Mouse (Mus musculus) colon, adult 2 months (tissue): ENCODE data around the gene Gucy2c. TPM values are rescaled to one million over a fixed set of nuclear protein-coding genes. Genes with fewer than 3 reads are reported as not detected.

Experiments
- polyA plus RNA-seq: library from polyadenylated mRNA; depleted of rRNA; stranded (reverse); fragments of >200 nt; gene quantifications from 2 replicates; pipeline ENCODE4 v1.2.3, GENCODE M21; 2012; rRNA removed

Gene Gucy2c
- polyA plus RNA-seq: 61.8 and 69.0 TPM in 2 replicates

DNA sequence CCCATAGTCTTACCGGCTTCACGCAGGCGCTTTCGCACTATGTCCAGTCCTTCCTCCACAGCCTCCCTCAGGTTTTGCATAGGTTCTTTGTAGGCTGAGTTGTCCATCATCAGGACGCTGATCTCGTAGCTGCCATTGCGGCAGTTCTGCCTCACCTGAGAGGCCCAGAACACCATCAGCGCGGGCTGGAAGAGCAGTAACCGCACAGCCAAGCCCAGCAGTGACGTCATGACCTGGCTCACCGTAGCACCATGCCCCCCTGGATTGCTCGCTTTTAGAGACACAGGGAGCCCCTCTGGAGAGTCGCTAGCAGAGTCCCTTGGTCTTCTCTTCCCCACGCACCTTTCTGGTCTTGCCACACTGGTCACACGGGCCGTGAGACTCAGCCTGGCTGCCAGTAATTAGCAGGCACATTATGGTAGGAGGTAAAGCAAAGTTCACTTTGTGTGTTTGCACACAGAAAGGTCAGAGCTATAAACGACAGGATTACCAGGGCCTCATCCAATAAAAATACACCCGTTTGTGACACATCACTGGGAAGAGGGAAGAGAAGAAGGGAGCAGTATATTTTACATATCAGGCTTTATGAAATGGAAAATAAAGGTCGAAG lies at the start of gene Gucy2c:
TSS of gene Gucy2c (minus strand) at position 389 of the 610 bp plus-strand sequence.

DNA sequence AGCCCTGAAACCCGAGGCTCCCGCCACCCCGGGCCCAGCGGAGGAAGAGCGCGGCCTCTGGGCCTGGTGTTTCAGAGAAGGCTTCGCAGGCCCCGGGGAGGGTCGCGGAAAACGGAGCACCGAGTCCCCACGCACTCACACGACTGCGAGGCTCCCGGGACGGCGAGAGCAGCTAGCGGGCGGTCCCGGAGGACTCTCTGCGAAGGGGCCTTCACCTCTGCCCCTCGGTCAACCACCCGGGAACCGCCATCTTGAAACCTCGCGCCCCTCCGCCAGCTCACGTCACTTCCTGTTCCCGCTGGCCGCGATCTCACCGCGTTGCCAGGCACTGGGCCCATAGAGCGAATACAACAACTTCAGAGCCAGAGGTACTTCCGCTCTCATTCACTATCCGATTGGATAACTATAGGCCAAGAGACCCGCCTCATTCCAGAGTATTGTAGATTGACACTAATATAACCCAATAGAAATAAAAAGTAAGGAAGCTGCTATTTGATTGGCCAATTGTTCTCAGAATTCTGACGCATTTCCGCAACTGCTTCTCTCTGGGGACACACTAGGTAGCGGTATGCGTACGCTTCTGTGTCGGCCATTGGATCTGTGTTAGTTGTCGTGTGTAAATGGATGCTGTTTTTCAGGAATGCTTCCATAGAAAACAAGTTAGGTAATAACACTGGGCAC lies 46.5 kb upstream of the Gucy2c start, which contains the start of gene Wbp11:
TSS of gene Wbp11 (minus strand) at position 353 of the 681 bp plus-strand sequence.

DNA sequence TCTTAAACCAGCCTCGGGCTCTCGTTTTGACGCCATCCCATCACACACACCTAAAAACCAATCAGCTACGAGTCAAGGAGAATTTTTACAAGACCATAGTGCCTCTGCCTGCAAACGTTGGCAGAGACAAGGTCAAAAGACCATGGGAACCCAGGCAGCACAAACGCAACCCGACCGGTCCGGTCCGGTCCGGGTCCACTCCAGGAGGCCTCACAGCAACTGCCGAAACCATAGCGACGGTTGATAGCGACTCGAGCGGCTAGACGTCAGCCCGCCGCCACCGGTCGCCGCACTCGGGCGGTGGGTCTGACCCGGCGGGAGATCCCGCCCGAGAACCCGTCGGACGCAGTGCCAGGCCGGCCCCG lies 45.9 kb upstream of the Gucy2c start, which contains the start of gene BC049715:
TSS of gene BC049715 (plus strand) at position 111 of the 365 bp plus-strand sequence.

GRCm38 (mm10) chr6:136808014-136808417 lies 26.5 kb upstream of the Gucy2c start, which contains the start of gene H2afj:
TSS of gene H2afj (plus strand) at chr6:136808244.

GRCm38 (mm10) chr6:136803739-136804633 lies 22.4 kb upstream of the Gucy2c start, which contains the start of gene Hist4h4:
TSS of gene Hist4h4 (minus strand) at chr6:136804415.

GRCm38 (mm10) chr6:136661706-136662016 lies 119.9 kb downstream of the Gucy2c start, which contains the start of gene Plbd1:
TSS of gene Plbd1 (minus strand) at chr6:136661928.

Other genes with a start within 250 kb of the Gucy2c start
- 41.7 and 49.9 TPM in 2 replicates for gene Plbd1, start 119.8 kb downstream of the Gucy2c start, polyA plus RNA-seq
- gene Hist4h4, start 22.6 kb upstream of the Gucy2c start, polyA plus RNA-seq: 1.1 and 1.9 TPM in 2 replicates
- 646 and 676 TPM in 2 replicates for gene H2afj, start 26.5 kb upstream of the Gucy2c start, polyA plus RNA-seq
- gene BC049715, start 45.9 kb upstream of the Gucy2c start, polyA plus RNA-seq: 5.2 and 5.5 TPM in 2 replicates
- 33.6 and 35.0 TPM in 2 replicates for gene Wbp11, start 46.5 kb upstream of the Gucy2c start, polyA plus RNA-seq
- not detected in 2 replicates for gene Smco3, start 53.7 kb upstream of the Gucy2c start, polyA plus RNA-seq
- gene Art4, start 76.0 kb upstream of the Gucy2c start, polyA plus RNA-seq: 0.34 and 0.43 TPM in 2 replicates
- gene Mgp, start 94.1 kb upstream of the Gucy2c start, polyA plus RNA-seq: 214 and 222 TPM in 2 replicates
- gene Erp27, start 140.4 kb upstream of the Gucy2c start, polyA plus RNA-seq: 5.4 TPM in 1 of 2 replicates, not detected in the other
- gene Pde6h, start 142.1 kb upstream of the Gucy2c start, polyA plus RNA-seq: 0.07 TPM in 1 of 2 replicates, not detected in the other
- gene Arhgdib, start 160.1 kb upstream of the Gucy2c start, polyA plus RNA-seq: 13.7 and 17.1 TPM in 2 replicates